Mouse (Mus musculus) left cerebral cortex, postnatal 25 days (tissue): Measurements from ENCODE around the gene Ndufaf4. TPM values are rescaled to one million over a fixed set of nuclear protein-coding genes. Genes with fewer than 3 reads are reported as not detected.
"Not testable (repeated sequence)": the region's sequence is repeated elsewhere in the genome, so short reads cannot be mapped to it uniquely, and the experiment has no call there.

ENCODE experiments used
- DNase-seq, 2 experiments: peaks; one replicate each; pipeline ENCODE4 v3.0.0; 2022; ENCODE audit warnings: low spot score in 2 of 2, mixed read lengths in 1 of 2
- intact Hi-C: fragments of 180-260 bp; cut with DNase I; formaldehyde crosslinking; loops from one replicate; pipeline ENCODE4 v1.15.1; 2025
- total RNA-seq, 2 experiments: library from RNA; stranded (reverse); gene quantifications; 2 replicates each; pipeline ENCODE4 v1.2.3; 2021

The Ndufaf4 gene
- 10 to 100 TPM; 33.7 to 35.0 TPM for total RNA-seq

DNA sequence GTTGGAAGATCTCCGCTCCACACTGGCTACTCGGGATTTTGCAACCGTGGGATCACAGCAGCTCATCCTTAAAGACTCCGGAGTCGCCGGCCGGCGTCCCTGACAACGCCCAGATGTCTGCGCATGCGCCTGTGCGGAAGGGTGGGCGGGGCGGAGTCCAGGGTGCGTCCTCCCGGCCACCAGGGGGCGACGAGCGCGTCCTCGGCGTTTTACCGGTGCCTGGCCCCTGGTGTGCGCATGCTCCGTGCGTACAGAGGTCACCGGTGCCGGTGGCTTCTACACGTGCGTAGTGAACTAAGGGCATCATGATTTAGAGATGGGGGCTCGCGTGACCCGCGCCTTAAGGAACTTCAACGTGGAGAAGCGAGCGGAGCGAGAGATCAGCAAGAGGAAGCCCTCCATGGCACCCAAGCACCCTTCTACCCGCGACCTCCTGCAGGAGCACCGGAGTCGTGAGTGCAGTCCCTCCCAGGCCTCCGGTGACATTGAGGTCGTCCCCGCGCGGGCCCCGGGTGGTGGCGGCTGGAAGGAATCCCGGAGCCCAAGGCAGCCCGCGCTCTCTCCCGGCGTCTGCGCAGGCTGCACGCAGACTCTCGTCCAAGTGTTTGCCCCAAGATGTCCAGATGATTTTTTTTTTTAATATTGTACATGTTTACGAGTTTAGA is at the start of gene Ndufaf4:
TSS of gene Ndufaf4 (plus strand) at position 233 of the 665 bp plus-strand sequence.
- intact Hi-C loops = loop anchor here (2.0 to 10.0 kb wide), 2 partner anchors 47 to 653 kb away; partner anchors contain the start of gene Klhl32

DNA sequence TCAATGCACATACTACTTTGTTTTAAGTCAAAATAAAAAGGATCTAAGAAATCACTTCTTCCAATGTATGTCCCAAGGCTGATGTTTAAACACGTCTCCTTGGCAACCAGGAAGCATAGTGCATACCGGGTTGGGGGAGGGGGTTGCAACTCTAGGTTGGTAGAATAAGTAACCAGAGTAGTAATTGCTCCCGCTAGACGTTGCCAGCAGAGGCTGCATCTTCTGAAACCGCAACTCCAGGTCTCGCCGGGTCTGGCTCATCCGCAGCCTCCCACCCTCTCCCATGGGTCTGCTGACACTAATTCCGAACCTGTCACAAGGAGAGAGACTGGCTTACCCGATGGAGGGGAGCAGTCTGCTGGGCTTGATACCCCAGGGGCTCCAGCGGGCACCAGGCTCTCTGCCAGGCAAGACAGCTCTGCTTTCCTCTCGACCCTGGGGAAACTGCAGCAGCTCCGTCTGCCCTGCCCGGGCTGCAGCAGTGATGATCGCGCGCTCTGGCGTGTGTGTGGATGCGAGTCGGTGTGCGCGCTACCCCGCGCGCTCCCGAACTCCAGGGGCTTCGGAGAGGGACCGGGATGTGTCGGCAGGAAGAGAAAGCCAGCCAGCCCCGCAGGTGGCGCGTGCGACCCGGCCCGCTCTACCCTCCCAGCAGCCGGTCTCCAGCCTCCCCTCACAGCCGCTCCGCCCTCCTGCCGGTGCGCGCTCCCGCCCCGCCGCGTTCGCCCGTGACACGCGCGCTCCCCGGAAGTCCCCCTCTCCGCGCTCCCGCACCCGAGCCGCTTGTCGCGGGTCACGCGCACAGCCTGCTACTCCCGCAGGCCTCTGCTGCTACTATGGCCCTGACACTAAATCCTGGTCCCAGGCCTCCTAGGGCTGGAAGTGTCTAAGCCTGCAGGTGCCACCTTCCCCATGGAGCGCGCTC is 47.2 kb upstream of the Ndufaf4 start, which contains the start of gene Klhl32:
TSS of gene Klhl32 (minus strand) at position 724 of the 925 bp plus-strand sequence.
- intact Hi-C loops = loop anchor here (2.0 kb wide), 1 partner anchor 46 kb away; no protein-coding TSS in a partner anchor
- DNase-seq = peak; percentile 82 to 86

More for the DNA sequence above, at the start of gene Ndufaf4:
- DNase-seq = peak; percentile 98 to 99

DNA sequence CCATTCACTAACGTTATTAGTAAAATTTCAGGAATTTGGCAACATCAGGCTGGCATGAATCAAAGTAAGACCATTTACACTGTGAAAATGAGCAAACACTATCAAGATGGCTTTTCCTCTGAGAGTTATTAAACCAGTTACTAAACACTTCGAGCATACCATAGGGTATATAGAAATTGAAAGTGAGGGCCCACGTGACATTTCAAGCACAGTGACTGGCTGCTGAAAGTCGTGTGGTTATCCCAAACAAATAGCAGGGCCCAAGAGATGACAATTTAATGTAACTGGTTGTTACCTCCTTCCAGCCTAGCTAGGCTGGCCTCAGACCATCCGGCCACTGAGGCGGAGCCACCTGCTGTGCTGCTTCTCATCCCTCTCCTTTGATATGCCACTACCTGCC is 32.2 kb upstream of the Ndufaf4 start:
- DNase-seq = no peak
- intact Hi-C loops = no loop called here

DNA sequence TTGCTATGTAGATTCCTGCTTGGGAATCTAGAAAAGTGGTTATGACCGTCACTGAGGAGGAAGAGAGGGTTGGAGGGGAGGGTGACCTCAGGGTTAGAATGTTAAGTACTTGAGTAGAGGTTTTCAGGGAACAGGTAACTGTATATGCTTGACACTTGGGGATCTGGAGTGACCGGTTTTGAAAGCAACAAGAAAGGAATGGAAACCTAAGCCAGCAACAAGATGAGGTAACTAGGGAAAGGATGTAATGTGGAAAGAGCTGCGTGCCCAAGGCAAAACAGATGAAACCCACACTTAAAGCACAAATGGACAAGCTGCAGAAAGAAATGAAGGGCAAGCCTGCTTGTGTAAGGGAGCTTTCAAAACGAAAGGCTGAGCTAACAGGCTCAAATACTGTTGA is 28.7 kb upstream of the Ndufaf4 start:
- intact Hi-C loops = no loop called here

GRCm38 (mm10) chr4:24889386-24889785 is 8.5 kb upstream of the Ndufaf4 start:
- DNase-seq, intact Hi-C loops: not testable (repeated sequence)

More for the DNA sequence above, 28.7 kb upstream of the Ndufaf4 start:
- DNase-seq = no peak

DNA sequence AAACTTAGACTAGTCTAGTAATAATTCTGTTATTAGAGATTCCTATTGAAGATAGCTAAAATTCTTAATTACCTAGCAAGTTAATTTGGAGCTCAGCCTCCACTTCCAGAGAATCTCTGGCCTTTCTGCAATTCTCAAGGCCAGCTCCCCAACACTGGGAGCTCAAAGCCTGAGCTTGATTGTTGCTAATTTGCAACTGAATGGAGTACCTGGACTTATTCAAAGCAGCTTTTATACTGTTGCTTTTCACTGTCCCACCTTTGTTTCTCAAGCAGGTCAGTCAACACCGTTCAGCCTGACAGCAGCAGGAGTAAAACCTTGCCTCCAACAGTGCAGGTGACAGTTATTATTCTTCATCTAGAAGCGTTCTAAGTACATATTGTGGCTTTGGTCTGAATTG is 5.6 kb upstream of the Ndufaf4 start:
- not testable (repeated sequence) for DNase-seq
- intact Hi-C loops = loop anchor here (10.0 kb wide), 1 partner anchor 647 kb away; no protein-coding TSS in a partner anchor

- DNase-seq = no peak
- intact Hi-C loops = loop anchor here (10.0 kb wide), 1 partner anchor 650 kb away; no protein-coding TSS in a partner anchor
These were observed 3.3 kb upstream of the Ndufaf4 start for GRCm38 (mm10) chr4:24894625-24895024.

DNA sequence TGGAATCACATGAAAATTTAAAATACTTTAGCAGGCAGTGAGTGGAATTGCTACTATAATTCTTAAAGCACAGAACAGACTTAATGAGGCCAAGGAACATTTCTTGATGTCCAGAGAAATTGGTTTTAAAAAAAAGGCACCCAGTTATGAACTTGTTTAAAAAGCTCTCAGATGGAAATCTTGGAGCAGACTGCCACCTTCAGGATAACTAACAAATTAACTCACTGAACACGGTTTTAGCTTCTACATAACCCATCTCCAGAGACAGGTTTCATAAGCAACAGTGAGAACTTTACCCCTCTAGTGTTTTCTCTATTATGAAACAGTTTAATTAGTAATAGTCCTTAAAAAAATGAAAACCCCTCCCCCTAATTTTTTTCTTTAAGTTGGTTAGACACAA is 1.1 kb upstream of the Ndufaf4 start:
- peak in 1 of 2 experiments; percentile 73 for DNase-seq
- intact Hi-C loops = loop anchor here (1.0 to 10.0 kb wide), 3 partner anchors 46 to 652 kb away; partner anchors contain the start of gene Klhl32

DNA sequence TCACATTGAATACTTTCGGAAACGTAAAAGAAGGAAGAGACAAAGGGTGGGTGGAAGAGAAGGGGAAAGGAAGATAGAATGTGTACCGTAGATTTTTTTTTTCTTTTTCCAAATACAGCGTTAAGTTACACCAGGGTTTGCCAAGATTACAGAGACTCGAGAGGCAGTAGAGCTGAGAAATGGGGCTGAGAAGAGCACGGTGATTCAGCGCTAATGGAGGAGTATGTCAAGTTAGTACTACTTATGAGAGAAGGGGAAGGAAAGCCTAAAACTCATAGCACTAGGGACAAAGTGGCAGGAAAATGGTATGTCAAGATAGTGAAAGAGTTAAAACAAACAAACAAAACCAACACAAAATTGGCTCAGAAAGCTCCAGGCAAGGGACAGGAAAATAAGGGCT is 532 bp upstream of the Ndufaf4 start:
- DNase-seq = no peak
- intact Hi-C loops = loop anchor here (2.0 to 10.0 kb wide), 2 partner anchors 47 to 653 kb away; partner anchors contain the start of gene Klhl32

- DNase-seq = no peak
- intact Hi-C loops = loop anchor here (10.0 kb wide), 1 partner anchor 654 kb away; no protein-coding TSS in a partner anchor
These were observed 753 bp downstream of the Ndufaf4 start for GRCm38 (mm10) chr4:24898636-24899035.

DNA sequence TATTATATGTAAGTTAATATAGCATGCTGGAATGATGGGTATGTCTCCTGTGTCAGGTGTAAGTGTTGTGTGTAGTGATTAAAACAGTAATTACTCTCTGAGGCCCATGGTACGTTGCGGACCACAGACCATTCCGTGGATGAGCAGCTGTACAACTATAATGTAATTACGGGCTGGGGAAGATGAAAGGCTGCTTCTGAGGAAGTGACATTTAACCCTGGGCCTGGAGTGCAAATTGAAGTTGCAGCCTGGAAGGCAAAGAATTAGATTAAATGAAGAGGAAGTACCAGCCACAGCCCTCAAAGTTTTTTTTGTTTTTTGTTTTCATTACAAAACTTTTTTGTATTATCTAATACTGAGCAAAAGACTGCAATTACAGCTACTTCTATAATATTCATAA is 1.3 kb downstream of the Ndufaf4 start:
- intact Hi-C loops = loop anchor here (10.0 kb wide), 1 partner anchor 654 kb away; no protein-coding TSS in a partner anchor
- no peak for DNase-seq

GRCm38 (mm10) chr4:24907745-24908144 is 9.9 kb downstream of the Ndufaf4 start:
- intact Hi-C loops = loop anchor here (5.0 kb wide), 2 partner anchors 270 to 1635 kb away; no protein-coding TSS in a partner anchor
- no peak for DNase-seq

- intact Hi-C loops = no loop called here
These were observed 17.7 kb downstream of the Ndufaf4 start for GRCm38 (mm10) chr4:24915631-24916030.

DNA sequence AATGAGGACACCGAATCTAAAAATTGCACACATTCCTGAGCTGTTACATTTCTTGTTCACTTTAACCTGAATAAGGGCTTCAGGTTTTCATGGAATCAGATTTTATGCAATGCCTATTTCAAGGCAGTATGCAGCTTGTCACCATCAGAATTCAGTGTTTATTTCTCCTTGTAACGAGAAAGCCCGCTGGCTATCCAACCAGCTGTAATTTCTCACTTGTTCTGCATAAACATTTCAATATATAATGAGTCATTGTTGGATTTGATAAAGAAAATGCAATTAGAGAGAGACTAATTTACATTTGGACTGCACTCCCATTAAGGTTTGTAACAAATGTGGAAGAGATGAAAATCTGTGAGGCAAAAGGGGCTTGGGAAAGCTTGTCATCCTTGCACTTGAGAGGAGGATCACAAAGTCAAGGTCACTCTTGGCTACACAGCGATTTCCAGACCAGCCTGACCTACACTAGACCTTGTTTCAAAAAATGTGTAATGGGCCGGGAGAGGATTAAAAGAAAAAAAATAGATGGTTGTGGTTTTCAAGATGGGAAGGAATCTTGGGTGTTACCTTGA is 22.2 kb downstream of the Ndufaf4 start:
- intact Hi-C loops = no loop called here
- DNase-seq = no peak

More at GRCm38 (mm10) chr4:24915631-24916030, 17.7 kb downstream of the Ndufaf4 start:
- no peak for DNase-seq

- intact Hi-C loops = no loop called here
- peak; percentile 21 to 50 for DNase-seq
These were observed 26.8 kb downstream of the Ndufaf4 start for GRCm38 (mm10) chr4:24924726-24925125.

GRCm38 (mm10) chr4:24928260-24928780 is 30.4 kb downstream of the Ndufaf4 start:
- DNase-seq = no peak
- intact Hi-C loops = no loop called here

GRCm38 (mm10) chr4:24928926-24929325 is 31.0 kb downstream of the Ndufaf4 start:
- no peak for DNase-seq
- intact Hi-C loops = no loop called here

DNA sequence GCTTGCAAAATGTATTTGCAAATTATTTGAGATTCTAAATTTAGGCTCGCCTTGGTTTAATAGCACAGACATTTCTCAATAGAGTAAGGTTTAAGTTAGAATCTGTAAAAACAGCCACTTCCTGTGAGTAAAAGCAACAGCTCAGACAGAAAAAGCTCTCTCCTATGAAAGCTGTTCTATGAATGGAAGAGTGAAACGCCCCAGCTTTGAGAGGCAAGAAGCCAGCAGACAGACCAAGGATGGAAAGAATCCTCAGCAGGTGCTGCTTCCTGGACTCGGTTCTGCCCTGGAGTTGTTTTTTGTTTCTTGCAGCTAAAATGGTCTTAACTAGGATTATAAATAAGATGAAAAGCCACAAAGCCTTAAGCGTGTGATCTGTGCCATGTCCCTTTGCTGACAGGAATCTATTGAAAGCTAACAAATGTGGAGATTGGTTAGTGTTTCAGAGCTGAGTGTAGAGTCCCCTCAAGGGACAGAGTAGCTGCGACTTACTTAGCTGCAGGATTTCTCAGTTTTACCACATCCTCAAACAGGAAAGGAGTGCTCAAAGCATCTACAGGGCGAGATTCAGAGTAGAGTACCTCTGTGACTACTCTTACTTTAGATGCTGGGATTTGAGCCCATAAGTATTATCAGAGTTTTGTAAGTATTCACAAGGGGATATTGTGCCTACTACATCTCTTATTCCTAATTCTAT is 45.0 kb downstream of the Ndufaf4 start:
- peak; percentile 26 to 87 for DNase-seq
- intact Hi-C loops = loop anchor here (5.0 kb wide), 1 partner anchor 124 kb away; no protein-coding TSS in a partner anchor
